Mouse (Mus musculus): ENCODE measurements around the gene Hnrnpab.

Gene Hnrnpab

GRCm38 (mm10) chr11:51565062-51565461 is 41.6 kb downstream of the Hnrnpab start:
- no peak for DNase-seq (ENCODE audit: low spot score)

- DNase-seq (ENCODE audit: low spot score), result no peak
These were observed 43.4 kb downstream of the Hnrnpab start for GRCm38 (mm10) chr11:51563276-51563675.

GRCm38 (mm10) chr11:51555066-51555465 is 51.6 kb downstream of the Hnrnpab start:
- DNase-seq (ENCODE audit: low spot score), result no peak

GRCm38 (mm10) chr11:51554590-51554989 is 52.1 kb downstream of the Hnrnpab start:
- DNase-seq (ENCODE audit: low spot score), result no peak

GRCm38 (mm10) chr11:51552091-51552490 is 54.6 kb downstream of the Hnrnpab start:
- DNase-seq (ENCODE audit: low spot score), result no peak

- DNase-seq (ENCODE audit: low spot score), result no peak
These were observed 55.4 kb downstream of the Hnrnpab start for GRCm38 (mm10) chr11:51551253-51551652.
